Mouse (Mus musculus) layer of hippocampus, adult 9-10 months (tissue): ENCODE measurements at regions not wholly inside any gene's neighbourhood (a gene's known extent, or its start where the extent isn't known, plus 50 kb on each side); places are given as distances from the start of the nearest gene placed in this dataset.
A peak's percentile ranks its signal among the peaks of the same experiment; 100 is the strongest.

ENCODE experiments used
- DNase-seq: peaks from one replicate; pipeline ENCODE4 v3.0.0; 2022; ENCODE audit warnings: low spot score

DNA sequence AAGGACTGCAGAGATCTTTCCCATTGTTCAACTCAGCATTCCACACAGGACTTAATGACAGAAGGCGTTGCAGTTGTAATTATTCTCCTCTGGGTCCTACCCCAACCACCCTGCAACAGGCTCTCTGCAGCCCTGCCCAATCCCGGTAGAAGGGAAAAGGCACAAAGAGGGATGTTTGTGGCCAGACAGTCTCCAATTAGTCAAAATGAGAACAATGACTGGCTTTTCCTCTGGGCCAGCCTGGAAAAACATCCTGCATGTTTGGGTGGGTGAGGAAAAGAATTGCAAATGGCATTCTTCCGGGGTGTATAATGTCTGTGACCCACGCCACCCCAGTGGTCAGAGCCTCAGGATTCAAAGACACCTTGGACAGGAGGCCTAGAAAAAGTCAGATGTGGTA, 168.8 kb upstream of the Spag17 start:
- no peak for DNase-seq

DNA sequence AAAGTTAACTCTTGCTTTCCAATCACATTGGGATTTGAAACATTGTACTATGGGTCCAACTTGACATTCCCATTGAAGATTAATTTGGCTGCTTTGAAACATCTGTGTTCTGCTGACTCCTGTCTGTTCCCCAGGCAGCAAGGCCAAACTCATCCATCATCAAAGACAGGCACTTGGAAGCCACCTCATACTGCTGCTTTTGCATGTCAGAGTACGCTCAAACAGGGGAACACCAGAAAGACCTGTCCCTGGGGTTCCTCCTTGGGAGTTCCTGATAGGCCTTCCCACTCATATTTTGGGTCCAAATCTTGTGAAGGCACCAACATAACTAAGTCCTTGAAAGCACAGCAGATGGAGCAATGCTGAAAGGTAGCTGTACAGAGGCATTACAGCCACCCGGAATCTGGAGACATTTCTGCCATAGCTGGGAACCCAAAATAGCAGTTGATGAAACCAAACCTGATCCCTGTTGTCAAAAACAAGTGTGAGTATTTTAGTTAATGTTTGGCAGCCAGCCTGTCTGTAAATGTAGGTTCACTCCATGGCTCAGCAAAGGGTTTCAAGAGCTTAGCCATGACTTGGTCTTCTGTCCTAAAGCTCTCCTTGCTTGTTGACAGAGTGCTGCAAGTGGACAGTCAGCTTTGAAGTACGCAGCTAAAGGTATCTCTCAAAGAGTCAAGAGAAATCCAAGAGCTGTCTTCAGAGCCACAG, 147.0 kb upstream of the Spag17 start:
- no peak for DNase-seq

- no peak for DNase-seq
These were observed 145.6 kb upstream of the Spag17 start for GRCm38 (mm10) chr3:99739654-99740053.

DNA sequence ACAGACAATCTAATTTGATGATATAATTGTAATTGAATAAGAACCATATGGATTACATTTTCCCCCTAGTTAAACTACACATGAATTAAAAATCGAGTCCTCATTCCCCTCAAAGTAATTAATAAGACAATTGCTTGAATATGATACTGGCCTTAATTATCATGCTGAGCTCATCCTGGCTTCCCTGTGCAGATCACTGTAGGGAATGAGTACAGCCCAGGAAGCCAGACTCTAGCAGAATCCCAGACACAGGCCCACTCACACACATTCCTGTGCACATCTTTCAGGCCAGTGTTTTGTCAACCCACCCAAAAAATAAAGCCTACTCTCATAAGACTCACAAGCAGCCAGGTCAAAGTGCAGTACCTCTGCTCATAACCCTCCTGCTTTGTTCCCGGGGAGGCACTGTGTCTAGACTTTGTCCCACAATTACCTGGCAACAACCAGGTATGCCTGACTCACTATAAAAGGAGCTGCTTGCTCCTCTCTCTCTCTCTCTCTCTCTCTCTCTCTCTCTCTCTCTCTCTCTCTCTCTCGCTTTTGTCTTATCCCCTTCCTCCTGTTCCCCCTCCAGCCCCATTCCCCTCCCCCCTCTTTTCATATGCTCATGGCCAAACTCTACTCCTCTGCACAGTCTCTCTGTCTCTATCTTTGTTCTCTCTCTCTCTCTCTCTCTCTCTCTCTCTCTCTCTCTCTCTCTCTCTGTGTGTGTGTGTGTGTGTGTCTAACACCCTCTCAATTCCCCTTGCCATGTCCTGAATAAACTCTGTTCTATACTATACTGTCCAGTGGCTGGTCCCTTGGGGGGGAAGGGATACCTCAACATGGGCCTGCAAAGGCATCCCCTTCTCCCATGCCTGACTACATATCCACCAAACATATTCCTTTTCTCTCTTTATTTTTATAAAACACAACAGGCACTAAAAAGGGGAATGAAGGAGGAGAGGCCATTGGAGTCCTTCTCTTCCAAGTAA, 143.7 kb upstream of the Spag17 start:
- DNase-seq = no peak

DNA sequence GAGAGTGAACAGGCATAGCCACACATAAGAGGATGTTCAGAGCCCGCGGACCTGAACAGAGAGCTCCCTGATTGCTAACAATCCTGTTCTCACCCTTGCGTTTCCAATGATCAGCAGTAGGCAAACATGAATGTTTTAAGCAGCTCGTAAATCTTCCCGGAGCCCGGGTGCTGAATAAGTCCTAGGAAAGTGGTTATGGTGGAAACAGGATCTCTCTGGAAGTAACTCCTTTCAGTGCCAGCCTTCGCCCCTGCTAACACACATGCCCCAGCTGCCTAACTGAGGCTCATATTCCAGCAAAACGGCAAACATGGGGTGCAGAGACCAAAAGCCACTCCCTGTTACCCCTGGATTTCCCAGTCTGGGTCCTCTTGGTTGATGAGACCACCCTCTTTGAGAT, 135.5 kb upstream of the Spag17 start:
- no peak for DNase-seq

DNA sequence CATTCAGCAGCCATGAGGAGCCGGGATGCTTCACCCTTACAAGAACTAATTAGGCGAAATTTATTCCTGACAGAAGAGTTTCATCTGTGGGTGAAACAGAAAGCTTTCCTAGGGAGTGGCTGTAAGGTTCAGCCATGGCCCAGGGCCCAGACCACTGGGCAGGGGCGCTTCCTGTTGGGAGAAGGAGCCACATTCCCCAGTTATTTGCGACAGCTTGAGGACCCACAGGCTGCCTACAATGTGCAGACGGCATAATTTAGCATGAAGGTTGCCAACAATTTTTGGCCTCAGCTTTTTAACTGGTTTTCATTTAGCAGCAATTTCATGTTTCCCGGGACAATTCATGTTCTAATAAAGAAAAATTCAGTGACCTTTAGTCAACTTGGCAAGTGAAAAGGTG, 106.7 kb upstream of the Spag17 start:
- peak; percentile 7 for DNase-seq

DNA sequence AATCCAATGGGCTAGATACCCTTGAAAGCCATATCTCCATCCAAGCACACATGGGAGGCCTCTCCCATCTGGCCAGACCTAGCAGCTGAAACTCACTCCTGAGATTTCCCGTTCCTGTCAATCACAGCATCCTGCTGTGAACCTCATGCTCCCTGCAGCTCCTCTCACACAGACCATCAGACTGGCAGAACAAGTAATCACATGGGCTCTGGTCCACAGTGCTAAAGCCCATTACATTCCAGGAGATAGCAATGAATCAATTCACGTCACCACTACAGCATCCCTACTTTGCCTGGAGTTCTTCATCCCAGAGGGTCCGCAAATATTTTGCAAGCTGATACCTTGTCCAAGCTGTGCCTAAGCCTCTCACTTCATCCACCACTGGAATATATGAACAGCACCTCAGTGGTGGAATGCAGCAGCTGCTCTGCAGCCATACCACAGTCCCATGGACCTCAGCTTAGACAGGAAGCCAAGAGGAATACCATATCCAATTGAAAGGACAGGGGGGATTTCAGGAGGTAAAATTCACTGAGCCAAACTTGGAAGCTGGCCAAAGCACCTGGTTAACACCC, 99.2 kb upstream of the Spag17 start:
- DNase-seq = no peak

DNA sequence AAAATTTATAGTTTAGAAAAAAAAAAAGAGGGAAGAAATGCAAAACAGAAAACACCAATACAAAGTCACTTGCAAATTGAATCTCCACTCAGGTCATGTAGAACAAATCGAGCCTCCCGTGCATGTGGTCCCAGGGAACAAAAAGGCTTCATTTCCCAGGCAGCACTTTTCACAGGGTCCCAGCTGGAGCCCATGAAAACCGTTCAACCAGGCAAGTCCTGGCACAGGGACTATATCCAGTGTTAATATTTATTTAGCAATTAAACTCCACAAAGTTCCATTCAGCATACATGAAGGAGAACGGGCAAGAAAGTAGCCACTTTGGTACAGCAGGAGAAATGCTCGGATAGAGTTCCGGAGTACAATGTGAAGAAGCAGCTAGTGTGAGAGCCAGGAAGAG, 93.9 kb upstream of the Spag17 start:
- no peak for DNase-seq

- no peak for DNase-seq
These were observed 91.6 kb upstream of the Spag17 start for GRCm38 (mm10) chr3:99793622-99794021.

DNA sequence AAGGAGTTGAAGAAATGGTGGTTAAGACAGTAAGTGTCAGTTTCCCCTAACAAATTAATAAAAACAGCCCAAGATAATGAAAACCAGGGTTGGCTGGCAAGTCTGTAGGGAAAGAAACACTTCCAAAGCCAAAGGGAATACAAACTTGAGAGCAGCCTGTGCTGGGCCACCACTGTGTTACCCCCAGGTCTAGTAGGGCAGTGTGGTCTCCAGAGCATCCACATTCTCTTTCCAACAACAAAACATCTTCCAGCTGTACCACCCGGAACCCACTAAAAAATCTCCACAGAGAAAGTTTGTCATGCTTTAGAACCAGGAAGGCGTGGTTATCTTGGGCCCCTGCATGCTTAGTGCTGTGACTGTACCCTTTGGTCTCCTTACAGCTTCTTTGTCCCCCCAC, 89.4 kb upstream of the Spag17 start:
- DNase-seq = no peak

- DNase-seq = no peak
These were observed 87.4 kb upstream of the Spag17 start for GRCm38 (mm10) chr3:99797791-99798190.

DNA sequence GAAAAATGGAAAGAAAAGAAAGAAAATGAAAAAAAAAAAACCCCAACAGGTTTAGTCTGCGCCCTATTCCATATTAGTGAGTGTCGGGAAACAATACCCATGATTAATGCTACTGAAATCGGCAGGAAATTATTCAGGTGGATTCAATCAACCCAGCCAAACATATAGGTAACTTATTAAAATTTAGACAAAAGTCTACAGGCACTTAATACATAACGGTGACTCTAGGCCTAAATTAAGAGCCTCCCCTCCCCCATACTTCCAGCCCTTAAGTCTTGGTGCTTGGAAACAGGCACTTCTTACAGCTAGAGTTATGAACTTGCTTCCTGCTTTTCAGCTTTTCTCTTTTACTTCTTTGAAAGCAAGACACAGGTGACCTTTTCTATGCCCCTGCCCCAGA, 74.7 kb upstream of the Spag17 start:
- no peak for DNase-seq

DNA sequence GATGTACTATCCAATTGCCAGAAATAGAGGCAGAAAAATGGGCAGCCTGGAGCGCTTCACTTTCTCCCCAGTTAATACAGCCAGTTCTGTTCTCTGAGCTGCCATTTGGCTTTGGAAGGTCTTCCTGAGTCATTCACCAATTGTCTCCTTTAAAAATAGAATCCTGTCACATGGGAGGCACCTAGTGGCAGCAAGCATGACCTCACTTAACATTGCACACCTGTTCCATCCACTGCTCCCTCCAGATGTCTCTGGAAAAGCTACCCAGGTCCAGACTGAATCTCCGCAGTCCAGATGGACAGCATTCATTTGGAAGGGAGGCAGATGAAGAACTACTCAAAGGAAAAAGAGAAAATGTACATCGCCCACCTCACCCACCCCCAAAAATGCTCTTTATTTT, 73.9 kb upstream of the Spag17 start:
- DNase-seq = no peak

DNA sequence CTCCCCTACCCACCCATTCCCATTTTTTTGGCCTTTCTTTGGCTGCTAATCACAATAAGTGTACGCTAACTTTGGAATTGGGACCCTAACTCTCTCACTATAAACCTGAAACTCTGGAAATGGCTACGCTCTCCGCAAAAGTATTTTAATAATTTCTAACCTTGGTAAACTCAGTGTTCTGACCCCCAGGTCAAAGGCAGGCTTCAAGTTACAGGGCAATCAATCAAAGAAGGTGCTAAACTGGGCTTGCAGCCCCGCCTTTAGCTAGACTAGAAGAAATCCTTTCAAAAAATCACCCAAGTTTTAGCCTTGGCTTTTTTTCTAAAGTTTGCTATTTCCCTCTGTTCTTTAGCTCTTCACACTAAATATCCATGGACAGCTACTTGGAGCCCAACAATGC, 72.4 kb upstream of the Spag17 start:
- no peak for DNase-seq

DNA sequence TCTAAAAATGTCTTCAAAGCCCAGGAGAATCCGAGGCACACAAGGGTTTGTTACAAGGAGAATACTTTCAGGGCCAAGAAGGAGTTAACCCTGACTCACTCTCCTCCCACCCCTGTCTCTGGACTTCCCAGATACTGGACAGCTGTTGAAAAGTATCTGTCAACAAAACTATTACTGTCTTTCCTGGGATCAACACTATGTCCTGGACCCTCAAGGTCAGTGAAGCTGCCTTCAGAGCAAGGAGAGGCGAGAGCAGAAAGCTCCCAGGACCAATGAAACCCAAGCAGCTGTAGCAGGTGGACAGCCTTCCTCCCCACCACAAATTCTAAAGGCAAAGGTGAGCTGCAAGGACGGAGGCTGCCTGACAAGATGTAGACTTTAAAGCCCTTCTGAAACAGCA, 70.1 kb upstream of the Spag17 start:
- no peak for DNase-seq

DNA sequence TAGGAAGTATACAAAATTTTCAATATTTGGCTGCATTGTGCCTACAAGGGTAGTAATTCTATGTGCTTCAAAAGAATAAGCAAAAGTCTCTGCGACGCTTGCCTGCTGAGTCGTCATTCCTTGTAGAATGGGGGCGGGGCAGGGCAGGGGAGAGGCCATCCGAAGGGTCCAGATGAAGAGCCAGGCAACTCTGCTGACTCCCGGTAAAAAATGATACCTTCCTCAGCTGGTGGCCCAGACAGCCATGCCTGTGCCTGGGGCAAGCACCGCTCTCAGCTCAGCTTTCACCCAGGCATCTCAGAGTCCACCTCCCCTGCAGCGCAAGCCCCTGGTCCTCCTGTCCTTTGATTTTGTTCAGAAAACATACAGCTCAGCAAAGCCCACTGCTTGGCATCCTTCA, 67.2 kb upstream of the Spag17 start:
- DNase-seq = no peak

DNA sequence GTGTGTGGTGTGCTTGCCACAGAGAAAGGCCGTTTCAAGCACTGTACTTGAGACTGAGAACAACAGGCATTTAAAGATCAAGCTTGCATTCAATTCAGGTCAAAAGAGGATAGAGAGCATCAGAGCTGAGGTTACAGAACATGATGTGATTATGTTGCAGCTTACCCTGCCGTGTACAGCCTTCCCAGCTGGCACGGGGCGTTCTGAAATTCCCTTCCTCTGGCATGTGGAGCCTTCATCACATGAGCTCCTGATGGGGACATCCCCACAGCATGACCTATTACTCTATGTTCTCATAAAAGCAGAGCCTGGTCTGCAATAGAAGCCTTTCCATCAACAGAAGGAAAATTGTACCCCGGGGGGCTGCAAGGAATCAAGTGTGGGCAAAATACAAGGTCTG, 62.5 kb upstream of the Spag17 start:
- DNase-seq = no peak

- DNase-seq = no peak
These were observed 62.0 kb upstream of the Spag17 start for GRCm38 (mm10) chr3:99823256-99823655.
